Mouse (Mus musculus) heart, postnatal 25 days (tissue): ENCODE data around the gene Pou2af1. TPM values are rescaled to one million over a fixed set of nuclear protein-coding genes. Genes with fewer than 3 reads are reported as not detected.

Experiments
- DNase-seq: peaks from one replicate; pipeline ENCODE4 v3.0.0; 2022; ENCODE audit warnings: low spot score
- intact Hi-C: fragments of 180-260 bp; cut with DNase I; formaldehyde crosslinking; loops from one replicate; pipeline ENCODE4 v1.15.1; 2025
- total RNA-seq, 2 experiments: library from RNA; stranded (reverse); gene quantifications; 2 replicates each; pipeline ENCODE4 v1.2.3; 2021

The Pou2af1 gene
- under 1 TPM; 0.26 to 0.48 TPM for total RNA-seq

GRCm38 (mm10) chr9:51213023-51213728 is at the start of gene Pou2af1:
Gene Pou2af1, plus strand, starts transcription at chr9:51213708.
- intact Hi-C loops: no loop called here
- no peak for DNase-seq

- DNase-seq: no peak
- intact Hi-C loops: loop anchor here (5.0 kb wide), 1 partner anchor 743 kb away; no protein-coding TSS in a partner anchor
Observed at GRCm38 (mm10) chr9:51163989-51164388, 49.5 kb upstream of the Pou2af1 start.

- DNase-seq: no peak
- intact Hi-C loops: no loop called here
Observed at GRCm38 (mm10) chr9:51165312-51166180, 48.0 kb upstream of the Pou2af1 start, which contains the start of gene Gm32742. Gene Gm32742, minus strand, starts transcription at chr9:51165517.

GRCm38 (mm10) chr9:51167954-51168353 is 45.6 kb upstream of the Pou2af1 start:
- intact Hi-C loops: no loop called here

GRCm38 (mm10) chr9:51168698-51169097 is 44.8 kb upstream of the Pou2af1 start:
- no peak for DNase-seq
- intact Hi-C loops: no loop called here

More at GRCm38 (mm10) chr9:51167954-51168353, 45.6 kb upstream of the Pou2af1 start:
- no peak for DNase-seq

- no peak for DNase-seq
- intact Hi-C loops: no loop called here
Observed at GRCm38 (mm10) chr9:51169133-51169532, 44.4 kb upstream of the Pou2af1 start.

GRCm38 (mm10) chr9:51170298-51170697 is 43.2 kb upstream of the Pou2af1 start:
- no peak for DNase-seq
- intact Hi-C loops: no loop called here

- no peak for DNase-seq
- intact Hi-C loops: no loop called here
Observed at GRCm38 (mm10) chr9:51174890-51175464, 38.5 kb upstream of the Pou2af1 start.

- no peak for DNase-seq
- intact Hi-C loops: no loop called here
Observed at GRCm38 (mm10) chr9:51175722-51176121, 37.8 kb upstream of the Pou2af1 start.

- DNase-seq: no peak
- intact Hi-C loops: no loop called here
Observed at GRCm38 (mm10) chr9:51178297-51178696, 35.2 kb upstream of the Pou2af1 start.

- peak; percentile 7 for DNase-seq
- intact Hi-C loops: no loop called here
Observed at GRCm38 (mm10) chr9:51180621-51181020, 32.9 kb upstream of the Pou2af1 start.

- DNase-seq: no peak
- intact Hi-C loops: no loop called here
Observed at GRCm38 (mm10) chr9:51182716-51183710, 30.5 kb upstream of the Pou2af1 start.

- intact Hi-C loops: no loop called here
- no peak for DNase-seq
Observed at GRCm38 (mm10) chr9:51185386-51185785, 28.1 kb upstream of the Pou2af1 start.

GRCm38 (mm10) chr9:51185871-51186270 is 27.6 kb upstream of the Pou2af1 start:
- DNase-seq: no peak
- intact Hi-C loops: no loop called here

- no peak for DNase-seq
- intact Hi-C loops: no loop called here
Observed at GRCm38 (mm10) chr9:51190655-51191054, 22.9 kb upstream of the Pou2af1 start.

- no peak for DNase-seq
- intact Hi-C loops: no loop called here
Observed at GRCm38 (mm10) chr9:51194790-51195189, 18.7 kb upstream of the Pou2af1 start.

GRCm38 (mm10) chr9:51208974-51209332 is 4.6 kb upstream of the Pou2af1 start:
- intact Hi-C loops: no loop called here

GRCm38 (mm10) chr9:51211191-51211590 is 2.3 kb upstream of the Pou2af1 start:
- intact Hi-C loops: no loop called here
- DNase-seq: no peak

More at GRCm38 (mm10) chr9:51208974-51209332, 4.6 kb upstream of the Pou2af1 start:
- no peak for DNase-seq

GRCm38 (mm10) chr9:51213729-51214237 is 275 bp downstream of the Pou2af1 start:
- no peak for DNase-seq
- intact Hi-C loops: no loop called here
